Mouse (Mus musculus): ENCODE data around the gene Nek3.

GRCm38 (mm10) chr8:22145831-22146230 is 20.4 kb downstream of the Nek3 start:
- TF ChIP-seq POLR2AphosphoS5 (IDR thresholded peaks at IDR 0.05; ENCODE audit: insufficient replicate concordance, low read depth, low read length) (no peak), CTCF (IDR thresholded peaks at IDR 0.05; ENCODE audit: low read depth, low read length) (no peak), GATA1 (IDR thresholded peaks at IDR 0.05; ENCODE audit: borderline replicate concordance, low read length) (no peak), GATA2 (IDR thresholded peaks at IDR 0.05; ENCODE audit: borderline replicate concordance, low read depth, low read length) (no peak)
